Mouse (Mus musculus): ENCODE measurements around the gene Zbtb49.

Zbtb49 gene

DNA sequence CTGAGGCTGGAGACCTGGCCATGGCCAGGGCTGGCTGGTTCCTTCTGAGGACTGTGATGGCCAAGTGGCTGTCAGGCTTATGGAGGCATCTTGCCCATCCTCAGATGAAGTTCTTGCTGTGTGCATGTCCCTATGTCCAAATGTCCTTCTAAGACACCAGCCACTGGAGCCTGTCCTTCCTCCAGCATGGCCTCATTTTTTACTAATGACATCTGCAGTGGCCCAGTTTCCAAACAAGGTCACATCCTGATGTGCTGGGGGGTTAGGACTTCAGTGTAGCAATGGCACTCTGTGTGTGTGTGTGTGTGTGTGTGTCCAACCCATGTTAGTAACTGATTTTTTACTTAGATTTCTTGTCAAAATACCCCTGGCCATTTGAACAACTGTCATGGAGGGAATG is 24.3 kb downstream of the Zbtb49 start:
- in situ Hi-C loops (cut with MboI, MseI) = no loop called here

DNA sequence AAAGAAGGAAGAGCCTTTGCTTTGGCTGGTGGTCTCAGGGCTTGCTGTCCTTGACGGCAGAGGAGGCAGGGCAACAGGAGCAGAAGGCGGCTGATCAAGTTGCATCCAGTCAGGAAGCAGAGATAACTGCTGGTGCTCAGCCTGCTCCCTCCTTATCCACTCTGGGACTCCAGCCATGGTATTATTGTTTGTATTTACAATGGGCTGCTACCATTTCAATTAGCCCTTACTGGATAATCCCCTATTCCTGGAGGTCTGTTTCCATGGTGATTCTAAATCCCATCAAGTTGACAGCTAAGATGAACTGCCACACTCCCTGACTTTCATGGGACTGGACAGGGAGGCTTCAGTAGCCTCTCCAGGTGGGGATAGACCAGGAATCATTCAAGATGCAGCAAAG is 25.3 kb downstream of the Zbtb49 start:
- in situ Hi-C loops (cut with MboI, MseI) = no loop called here

DNA sequence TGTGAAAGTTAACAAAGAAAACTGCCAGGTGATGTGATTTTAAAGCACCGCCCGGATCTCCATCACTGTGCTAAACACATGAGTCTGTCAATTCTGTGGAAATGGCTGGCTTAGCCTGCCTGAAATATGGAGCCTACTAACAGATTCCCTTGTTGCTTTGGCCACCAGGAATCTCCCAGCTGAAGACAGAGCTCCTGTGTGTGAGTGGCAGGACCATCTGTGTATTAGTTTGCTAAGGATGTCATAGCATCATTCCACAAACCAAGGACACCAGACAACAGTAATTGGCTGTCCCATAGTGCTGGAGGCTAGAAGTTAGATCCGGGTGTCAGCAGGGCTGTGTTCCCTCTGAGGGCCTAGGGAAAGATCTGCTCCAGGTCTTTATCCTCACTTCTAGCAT is 29.4 kb downstream of the Zbtb49 start:
- in situ Hi-C loops (cut with MboI, MseI) = no loop called here

DNA sequence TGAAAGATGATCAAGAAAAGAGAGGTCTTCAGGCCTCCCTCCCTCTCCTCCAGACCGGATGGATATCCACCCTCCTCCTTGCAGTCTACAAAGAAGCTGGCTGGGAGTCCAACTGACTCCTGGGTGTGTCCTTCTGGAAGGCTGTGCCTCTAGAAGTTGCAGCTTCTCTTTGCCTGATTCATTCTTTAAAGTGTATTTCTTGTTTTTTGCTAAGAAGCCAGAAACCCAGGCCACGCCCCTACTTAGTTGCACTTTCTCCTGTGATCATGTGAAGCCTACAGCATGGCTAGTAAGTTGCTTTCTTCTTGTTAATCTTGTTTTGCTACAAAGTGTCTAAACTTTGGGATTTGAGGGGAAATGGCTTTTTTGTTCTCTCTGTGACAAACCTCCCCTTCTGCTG is 33.3 kb downstream of the Zbtb49 start:
- in situ Hi-C loops (cut with MboI, MseI) = no loop called here

DNA sequence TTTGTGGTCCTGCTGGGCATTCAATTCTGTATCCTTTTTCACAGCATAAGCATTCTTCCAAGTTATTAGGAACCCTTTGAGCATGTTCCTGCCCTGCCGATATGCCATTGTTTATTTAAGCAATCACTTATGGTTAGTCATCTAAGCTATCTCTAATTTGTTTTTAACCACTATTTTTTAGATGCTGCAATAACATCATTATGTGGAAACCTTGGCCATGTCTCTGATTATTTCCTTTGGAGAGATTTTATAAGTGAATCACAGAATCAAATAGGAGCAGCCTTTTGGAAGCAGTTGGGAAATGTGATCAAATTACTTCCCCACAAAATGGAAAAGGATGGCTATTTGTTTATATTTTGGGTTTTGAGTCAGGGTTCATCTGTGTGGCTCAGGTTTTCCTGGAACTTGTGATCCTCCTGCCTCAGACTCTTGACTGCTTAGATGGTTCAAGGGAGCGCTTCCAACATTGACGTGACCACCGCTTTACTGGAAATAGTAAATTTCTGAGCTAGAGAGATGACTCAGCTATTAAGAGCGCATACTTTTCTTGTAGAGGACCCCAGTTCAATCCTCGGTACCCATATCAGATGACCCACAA is 35.5 kb downstream of the Zbtb49 start:
- in situ Hi-C loops (cut with MboI, MseI) = no loop called here

DNA sequence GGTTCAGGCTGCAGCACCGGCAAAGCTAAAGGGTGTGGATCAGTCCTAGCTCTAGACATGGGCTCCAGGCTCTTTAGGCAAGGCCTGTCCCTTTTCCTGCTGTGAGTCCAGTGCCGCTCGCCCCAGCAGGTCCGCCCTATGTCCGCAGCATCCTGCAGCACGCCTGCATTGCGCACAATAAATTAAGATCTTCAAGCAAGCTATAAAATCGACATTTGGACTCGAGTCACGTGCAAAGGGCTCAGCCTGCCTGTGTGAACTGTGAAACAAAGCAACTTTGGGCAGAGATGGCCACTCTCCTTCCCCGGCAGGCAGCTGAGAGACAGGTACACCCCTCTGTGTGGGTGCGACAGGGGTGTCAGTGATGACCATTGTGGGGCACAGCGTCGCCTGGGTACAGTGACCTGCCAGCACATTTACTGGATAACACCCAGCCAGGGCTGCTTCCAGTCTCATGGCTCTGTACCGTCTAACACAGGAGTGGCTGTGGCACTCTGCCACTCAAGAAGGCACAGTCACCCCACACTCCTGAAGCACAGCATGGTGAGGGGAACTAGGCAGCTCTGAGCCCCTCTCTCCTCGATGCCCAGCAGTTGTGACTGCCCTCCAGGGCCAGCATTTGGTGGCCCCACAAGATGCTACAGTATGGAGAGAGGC is 45.9 kb downstream of the Zbtb49 start:
- in situ Hi-C loops (cut with MboI, MseI) = no loop called here

DNA sequence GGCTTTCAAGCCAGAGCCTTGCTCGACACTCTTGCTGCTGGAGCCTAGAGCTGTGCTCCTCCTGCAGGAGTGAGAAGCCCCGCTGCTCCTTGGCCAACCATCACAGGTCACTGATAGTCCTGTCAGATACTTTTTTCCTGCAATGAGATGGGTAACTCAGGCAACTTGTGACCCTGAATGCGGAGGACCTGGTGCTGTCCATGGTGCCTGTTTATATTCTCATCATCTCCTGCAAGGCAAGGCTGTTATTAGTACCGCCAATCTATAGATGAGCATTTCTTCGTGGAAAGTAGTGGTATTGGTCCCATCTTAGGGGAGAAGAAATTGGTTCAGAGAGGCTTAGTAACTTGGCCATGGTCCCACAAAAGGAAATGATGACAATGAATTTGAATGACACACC is 46.5 kb downstream of the Zbtb49 start:
- in situ Hi-C loops (cut with MboI, MseI) = no loop called here

DNA sequence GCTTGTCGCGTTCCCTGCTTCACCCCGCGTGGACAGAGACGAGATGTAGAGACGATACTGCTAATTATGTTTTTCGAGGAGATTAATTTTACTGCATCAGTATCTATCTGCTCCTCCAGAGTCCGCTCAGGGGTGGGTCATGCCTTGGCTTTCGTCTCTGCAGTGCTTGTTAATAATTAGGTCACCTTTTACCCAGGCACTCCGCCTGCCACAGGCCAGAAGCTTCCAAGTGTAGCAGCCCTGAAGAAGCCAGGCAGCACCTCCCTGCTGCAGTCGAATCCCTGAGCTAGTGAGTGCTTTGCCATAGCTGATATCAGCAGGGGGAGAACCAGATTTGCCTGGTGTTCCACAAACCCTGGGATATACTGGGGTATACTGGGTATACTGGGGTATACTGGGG is 51.8 kb downstream of the Zbtb49 start:
- in situ Hi-C loops (cut with MboI, MseI) = no loop called here

DNA sequence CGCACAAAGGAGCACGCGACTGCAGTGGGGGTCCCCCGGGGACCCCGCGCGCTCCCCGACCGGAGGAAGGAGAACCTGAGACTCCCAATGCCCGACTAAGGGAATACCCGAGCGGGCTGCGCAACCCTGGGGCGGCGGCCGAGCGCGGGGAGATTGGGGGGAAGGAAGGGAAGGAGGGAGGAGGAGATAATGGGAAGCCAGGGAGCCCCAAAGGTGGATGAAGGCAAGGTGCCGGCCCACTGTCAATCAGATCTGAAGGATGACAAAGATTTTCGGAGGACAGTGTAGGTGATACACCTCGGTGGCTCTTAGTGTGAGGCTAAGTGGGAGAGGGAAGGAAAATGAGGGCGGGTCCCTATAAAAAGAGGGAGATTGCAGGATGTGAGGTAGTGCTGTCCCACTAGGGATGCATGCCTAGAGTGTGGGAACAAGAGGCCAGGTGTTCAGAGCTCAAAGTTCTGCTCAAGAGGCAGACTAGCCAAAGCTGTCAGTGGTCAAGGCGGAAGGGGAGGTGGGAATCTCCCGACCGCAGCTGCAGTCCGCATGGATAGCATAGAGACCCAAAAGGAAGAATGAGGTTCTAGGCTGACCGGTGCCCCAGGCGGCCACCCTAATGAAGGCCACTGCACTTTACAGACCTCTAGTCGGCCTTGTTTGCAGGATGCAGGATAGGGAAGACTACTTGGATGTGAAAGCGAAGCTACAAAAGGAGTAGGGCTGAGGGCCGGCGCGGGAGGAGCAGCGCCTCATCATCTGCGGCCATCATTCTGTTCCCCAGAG is 60.4 kb downstream of the Zbtb49 start, which contains the start of gene Nsg1:
TSS of gene Nsg1 (minus strand) at position 274 of the 780 bp plus-strand sequence.
- in situ Hi-C loops (cut with MboI, MseI) = no loop called here

DNA sequence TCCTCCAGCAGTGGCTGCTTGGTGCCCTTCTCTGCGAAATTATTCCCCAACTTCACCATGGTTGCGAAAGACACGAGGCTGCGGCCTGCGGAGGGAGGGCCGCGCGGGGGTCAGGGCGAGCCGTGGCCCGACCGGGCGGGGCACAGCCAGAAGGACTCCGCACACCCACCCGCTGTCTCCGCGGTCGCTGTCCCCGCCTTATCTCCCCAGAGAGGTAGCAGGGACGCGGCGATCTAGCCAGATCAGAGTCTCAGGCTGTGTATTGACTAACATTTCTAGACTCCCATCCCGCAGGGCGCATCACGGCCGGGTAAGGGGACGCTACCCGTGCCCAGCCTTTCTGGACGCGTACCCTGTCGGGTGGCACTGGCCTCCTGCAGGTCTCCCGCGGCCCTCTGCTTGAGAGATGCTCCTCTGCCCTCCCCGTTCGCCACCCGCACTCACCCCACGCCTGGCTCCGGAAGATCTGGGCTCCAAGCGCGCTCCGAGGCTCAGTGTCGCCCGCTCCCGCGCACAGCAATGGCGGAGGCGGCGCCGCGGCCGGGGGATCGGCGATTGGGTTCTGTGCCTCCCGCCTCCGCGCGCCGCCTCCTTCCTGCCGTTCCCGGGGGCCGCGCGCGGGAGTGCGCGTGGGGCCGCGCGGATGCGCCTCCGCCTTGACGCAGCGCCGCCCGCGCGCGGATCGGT is 61.2 kb downstream of the Zbtb49 start:
- in situ Hi-C loops (cut with MboI, MseI) = no loop called here

DNA sequence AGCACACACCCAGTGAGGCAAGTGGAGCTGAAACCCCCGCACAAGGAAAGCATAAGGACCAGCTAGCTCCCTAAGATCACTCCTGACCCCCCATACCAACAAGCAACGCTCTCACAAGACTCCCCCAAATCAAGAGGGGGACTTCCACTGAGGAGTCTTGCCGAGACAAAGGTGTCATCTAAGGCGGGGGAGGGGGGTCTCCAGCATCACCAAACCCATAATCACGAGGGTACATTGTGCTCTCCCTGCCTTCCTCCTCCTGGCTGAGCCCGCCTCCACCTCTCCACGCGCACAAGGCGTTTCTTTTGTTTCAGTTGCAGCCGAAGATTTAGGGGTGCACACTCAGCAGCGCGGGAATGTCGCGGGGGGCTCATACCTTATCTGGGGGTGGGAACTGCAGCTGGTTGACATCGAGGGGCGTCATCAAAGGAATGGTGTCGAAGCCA is 61.7 kb downstream of the Zbtb49 start:
- in situ Hi-C loops (cut with MboI, MseI) = no loop called here

DNA sequence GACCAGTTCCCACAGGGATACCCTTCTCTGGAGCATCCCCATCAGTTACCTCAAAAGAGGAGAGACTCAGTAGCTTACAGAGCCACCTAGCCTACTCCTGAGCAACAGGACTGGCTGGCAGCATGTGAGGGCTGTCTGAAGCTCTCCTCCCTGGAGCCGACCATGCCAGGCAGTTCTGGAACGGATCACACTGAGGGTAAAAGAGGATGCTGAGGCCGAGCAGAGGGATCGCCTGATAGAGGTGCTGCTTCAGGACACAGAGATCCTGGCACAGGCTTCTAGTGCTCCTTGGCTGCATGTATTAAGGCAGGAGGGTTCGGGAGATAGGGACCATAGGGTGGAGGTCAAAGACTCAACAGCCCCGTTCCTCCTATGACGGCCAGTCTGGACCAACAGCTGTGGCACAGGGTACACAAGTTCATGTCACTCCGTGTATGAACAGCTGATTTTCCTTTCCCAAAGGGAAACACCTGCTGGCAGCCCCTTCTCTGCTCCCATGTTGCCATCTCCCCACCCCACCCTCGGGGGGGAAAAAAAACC is 62.7 kb downstream of the Zbtb49 start:
- in situ Hi-C loops (cut with MboI, MseI) = no loop called here

DNA sequence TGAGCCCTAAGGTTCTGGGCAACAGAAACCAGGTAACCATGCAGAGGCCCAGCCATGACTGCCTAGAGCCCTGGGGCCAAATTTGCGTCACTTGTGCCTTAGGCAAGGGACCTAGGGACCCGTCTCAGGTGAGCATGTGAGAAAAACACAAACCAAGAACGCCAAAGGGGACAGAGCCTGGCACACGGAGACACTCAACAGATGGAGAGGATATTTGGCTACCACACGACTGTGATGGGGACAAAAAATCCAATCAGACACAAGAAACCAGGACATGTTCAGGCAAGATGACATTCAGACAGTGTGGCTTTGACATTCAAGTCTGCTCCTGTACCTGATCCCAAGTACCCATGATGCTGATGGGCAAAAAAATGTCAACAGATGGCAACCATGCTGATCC is 66.6 kb downstream of the Zbtb49 start:
- in situ Hi-C loops (cut with MboI, MseI) = no loop called here

DNA sequence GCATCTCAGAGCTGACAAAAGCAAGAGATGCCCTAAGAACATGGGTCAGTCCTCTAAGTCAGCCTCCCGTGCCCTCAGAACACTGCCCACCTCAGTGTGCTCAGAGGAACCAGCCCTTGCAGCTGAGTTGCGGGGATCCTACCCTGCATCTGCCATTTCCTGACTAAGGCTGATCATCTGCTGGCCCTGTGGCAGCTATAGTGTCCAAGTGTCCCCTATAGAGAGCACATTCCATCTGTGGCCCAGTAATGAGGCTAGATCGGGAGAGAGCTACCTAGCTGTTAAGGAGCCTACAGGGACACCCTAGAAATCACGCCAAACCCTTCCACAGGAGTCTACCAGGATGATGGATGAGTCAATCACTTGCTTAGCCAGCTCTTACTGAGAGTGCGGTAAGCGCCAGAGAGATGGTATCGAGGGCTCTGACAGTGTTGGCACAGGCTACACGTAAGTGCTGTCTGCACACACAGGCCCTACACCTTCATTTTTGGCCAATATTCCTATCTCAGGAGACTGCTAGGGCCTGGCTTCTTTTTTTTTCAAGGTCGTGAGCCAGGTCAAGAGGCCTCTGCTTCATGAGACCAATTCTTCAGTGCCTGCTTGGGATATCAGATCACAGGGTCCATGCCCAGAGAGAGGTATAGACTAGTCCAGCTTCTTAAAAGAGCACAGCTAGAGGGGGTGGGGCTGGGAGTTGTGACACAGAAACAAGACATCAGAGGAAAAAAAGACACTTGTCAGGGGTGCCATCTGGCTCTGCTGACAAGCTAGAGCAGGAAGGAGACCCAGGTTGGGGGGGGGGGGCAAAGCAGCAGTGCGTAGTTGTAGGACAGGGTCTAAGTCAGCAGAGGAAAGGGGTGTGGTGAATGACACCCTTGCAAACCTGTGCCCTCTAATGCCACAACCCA is 67.8 kb downstream of the Zbtb49 start:
- in situ Hi-C loops (cut with MboI, MseI) = no loop called here

DNA sequence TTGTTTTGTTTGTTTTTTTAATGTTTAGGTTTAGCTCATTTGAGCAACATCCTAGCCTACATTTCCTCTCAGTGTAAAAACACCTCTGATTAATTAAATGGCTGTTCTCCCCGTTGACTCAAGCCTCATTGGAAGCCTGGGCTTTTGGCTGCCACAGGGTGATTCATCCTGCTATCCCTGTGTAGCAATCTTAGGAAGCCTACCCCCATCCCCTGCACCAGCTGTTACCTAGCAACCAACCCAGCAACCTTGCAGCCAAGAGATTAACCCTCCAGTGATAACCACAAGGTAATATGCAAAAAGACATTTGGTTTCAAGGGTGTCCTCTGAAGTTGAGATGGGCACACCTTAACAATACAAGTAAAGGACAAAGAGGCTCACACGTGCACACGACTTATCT is 69.0 kb downstream of the Zbtb49 start:
- in situ Hi-C loops (cut with MboI, MseI) = no loop called here

DNA sequence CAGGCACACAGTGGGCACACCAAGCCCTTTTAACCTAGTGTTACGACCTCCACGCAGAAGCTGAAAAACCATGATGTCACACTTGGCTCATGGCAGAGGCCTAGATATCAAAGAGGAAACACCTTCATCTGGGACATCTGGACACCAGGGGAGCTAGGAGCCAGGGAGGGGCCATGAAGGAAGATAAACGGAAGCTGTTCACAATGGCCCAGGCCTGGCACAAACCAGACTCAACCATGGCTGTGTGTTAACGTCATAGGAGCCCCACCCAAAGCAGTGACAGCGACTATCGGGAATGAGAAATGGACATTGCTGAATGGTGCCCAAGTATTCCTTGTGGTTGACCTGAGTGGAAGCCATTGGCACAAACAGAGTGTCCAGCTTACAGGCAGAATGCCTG is 73.7 kb downstream of the Zbtb49 start:
- in situ Hi-C loops (cut with MboI, MseI) = no loop called here

DNA sequence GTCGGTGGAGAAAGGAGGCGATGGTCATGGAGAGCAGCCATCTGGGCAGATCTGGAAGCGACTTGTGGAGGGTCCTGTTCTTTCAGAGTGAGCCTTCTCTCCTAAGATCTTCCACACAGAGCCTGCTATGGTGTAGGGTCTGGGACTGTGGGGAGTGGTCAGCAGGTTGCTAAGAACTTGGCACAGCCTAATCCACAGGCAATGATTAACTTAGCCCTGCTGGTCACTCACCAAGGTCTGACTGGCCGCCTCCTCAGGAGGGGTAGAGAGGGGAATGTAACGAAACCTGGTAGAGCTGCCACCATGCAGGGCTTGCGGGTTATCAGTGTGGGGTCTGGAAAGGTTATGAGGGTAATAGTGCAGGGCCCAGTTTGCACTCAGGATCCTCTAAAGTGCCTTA is 79.4 kb downstream of the Zbtb49 start:
- in situ Hi-C loops (cut with MboI, MseI) = no loop called here

All from T-helper 1 cell (primary cell).